Mouse (Mus musculus) spleen, embryonic (tissue): ENCODE results near the gene Lrrc4c.

Source experiments
- CTCF ChIA-PET: fragments of 350-600 bp; sonication (Branson Sonifier 250); formaldehyde crosslinking; loops from one replicate; lab custom pipeline; 2022; lab: Charles Lee

Gene Lrrc4c

GRCm38 (mm10) chr2:96853797-96854196 lies 535.8 kb downstream of the Lrrc4c start:
- CTCF ChIA-PET = no interaction called here

GRCm38 (mm10) chr2:96876062-96876461 lies 558.1 kb downstream of the Lrrc4c start:
- CTCF ChIA-PET = no interaction called here

GRCm38 (mm10) chr2:96949531-96949930 lies 631.6 kb downstream of the Lrrc4c start:
- CTCF ChIA-PET = no interaction called here

- CTCF ChIA-PET = no interaction called here
These were observed 681.6 kb downstream of the Lrrc4c start for GRCm38 (mm10) chr2:96999521-96999920.

- CTCF ChIA-PET = no interaction called here
These were observed 700.4 kb downstream of the Lrrc4c start for GRCm38 (mm10) chr2:97018319-97018718.

GRCm38 (mm10) chr2:97026991-97027390 lies 709.0 kb downstream of the Lrrc4c start:
- CTCF ChIA-PET = no interaction called here

GRCm38 (mm10) chr2:97027585-97027984 lies 709.6 kb downstream of the Lrrc4c start:
- CTCF ChIA-PET = no interaction called here

- CTCF ChIA-PET = no interaction called here
These were observed 718.4 kb downstream of the Lrrc4c start for GRCm38 (mm10) chr2:97036401-97036800.

GRCm38 (mm10) chr2:97037024-97037814 lies 719.2 kb downstream of the Lrrc4c start:
- CTCF ChIA-PET = no interaction called here

GRCm38 (mm10) chr2:97044016-97044415 lies 726.0 kb downstream of the Lrrc4c start:
- CTCF ChIA-PET = no interaction called here

- CTCF ChIA-PET = no interaction called here
These were observed 727.7 kb downstream of the Lrrc4c start for GRCm38 (mm10) chr2:97045628-97046027.

- CTCF ChIA-PET = no interaction called here
These were observed 762.2 kb downstream of the Lrrc4c start for GRCm38 (mm10) chr2:97080156-97080555.

GRCm38 (mm10) chr2:97097965-97098364 lies 780.0 kb downstream of the Lrrc4c start:
- CTCF ChIA-PET = no interaction called here

- CTCF ChIA-PET = no interaction called here
These were observed 785.6 kb downstream of the Lrrc4c start for GRCm38 (mm10) chr2:97103398-97104162.

GRCm38 (mm10) chr2:97124246-97124645 lies 806.3 kb downstream of the Lrrc4c start:
- CTCF ChIA-PET = no interaction called here

- CTCF ChIA-PET = no interaction called here
These were observed 820.5 kb downstream of the Lrrc4c start for GRCm38 (mm10) chr2:97138454-97138853.

- CTCF ChIA-PET = no interaction called here
These were observed 833.7 kb downstream of the Lrrc4c start for GRCm38 (mm10) chr2:97151626-97152194.

- CTCF ChIA-PET = no interaction called here
These were observed 847.8 kb downstream of the Lrrc4c start for GRCm38 (mm10) chr2:97165745-97166144.

- CTCF ChIA-PET = no interaction called here
These were observed 860.4 kb downstream of the Lrrc4c start for GRCm38 (mm10) chr2:97178399-97178798.

GRCm38 (mm10) chr2:97196968-97197606 lies 879.1 kb downstream of the Lrrc4c start:
- CTCF ChIA-PET = no interaction called here

GRCm38 (mm10) chr2:97232966-97233365 lies 915.0 kb downstream of the Lrrc4c start:
- CTCF ChIA-PET = no interaction called here

GRCm38 (mm10) chr2:97234074-97234473 lies 916.1 kb downstream of the Lrrc4c start:
- CTCF ChIA-PET = no interaction called here
